Mouse (Mus musculus) c-Kit-positive CD71-positive TER-119-negative erythroid progenitor cells, embryonic 14.5 days (primary cell): ENCODE data around the gene Rtn1.
"Not testable (repeated sequence)": the region's sequence is repeated elsewhere in the genome, so short reads cannot be mapped to it uniquely, and the experiment has no call there.

ENCODE experiments used
- DNase-seq: peaks from one replicate; pipeline ENCODE4 v3.0.0-alpha.2; 2013; ENCODE audit warnings: low read depth

Rtn1 gene

GRCm38 (mm10) chr12:72324210-72324871, 84.5 kb downstream of the Rtn1 start:
- no peak for DNase-seq

GRCm38 (mm10) chr12:72323778-72324177, 85.1 kb downstream of the Rtn1 start:
- DNase-seq = no peak

GRCm38 (mm10) chr12:72315732-72316465, 93.0 kb downstream of the Rtn1 start:
- DNase-seq = no peak

GRCm38 (mm10) chr12:72310818-72311217, 98.0 kb downstream of the Rtn1 start:
- no peak for DNase-seq

GRCm38 (mm10) chr12:72308506-72308905, 100.3 kb downstream of the Rtn1 start:
- DNase-seq = no peak

GRCm38 (mm10) chr12:72306281-72306680, 102.6 kb downstream of the Rtn1 start:
- no peak for DNase-seq

- no peak for DNase-seq
Observed at GRCm38 (mm10) chr12:72305421-72305820, 103.4 kb downstream of the Rtn1 start.

GRCm38 (mm10) chr12:72304985-72305384, 103.9 kb downstream of the Rtn1 start:
- DNase-seq = no peak

- no peak for DNase-seq
Observed at GRCm38 (mm10) chr12:72304347-72304688, 104.5 kb downstream of the Rtn1 start.

- no peak for DNase-seq
Observed at GRCm38 (mm10) chr12:72303624-72304346, 105.1 kb downstream of the Rtn1 start.

GRCm38 (mm10) chr12:72301431-72301830, 107.4 kb downstream of the Rtn1 start:
- no peak for DNase-seq

GRCm38 (mm10) chr12:72300971-72301370, 107.9 kb downstream of the Rtn1 start:
- DNase-seq = no peak

- no peak for DNase-seq
Observed at GRCm38 (mm10) chr12:72298222-72298621, 110.6 kb downstream of the Rtn1 start.

- no peak for DNase-seq
Observed at GRCm38 (mm10) chr12:72296552-72296951, 112.3 kb downstream of the Rtn1 start.

GRCm38 (mm10) chr12:72293185-72293584, 115.7 kb downstream of the Rtn1 start:
- not testable (repeated sequence) for DNase-seq

GRCm38 (mm10) chr12:72292566-72292965, 116.3 kb downstream of the Rtn1 start:
- no peak for DNase-seq

GRCm38 (mm10) chr12:72291266-72291665, 117.6 kb downstream of the Rtn1 start:
- DNase-seq = no peak

- no peak for DNase-seq
Observed at GRCm38 (mm10) chr12:72288215-72288614, 120.6 kb downstream of the Rtn1 start.

GRCm38 (mm10) chr12:72287332-72288004, 121.4 kb downstream of the Rtn1 start:
- DNase-seq = no peak

- DNase-seq = no peak
Observed at GRCm38 (mm10) chr12:72285366-72286345, 123.2 kb downstream of the Rtn1 start.

GRCm38 (mm10) chr12:72284576-72284975, 124.3 kb downstream of the Rtn1 start:
- DNase-seq = no peak
